Mouse (Mus musculus) small intestine, adult 2 months (tissue): ENCODE measurements at regions not wholly inside any gene's neighbourhood (a gene's known extent, or its start where the extent isn't known, plus 50 kb on each side); places are given as distances from the start of the nearest gene placed in this dataset.

Experiments
- CTCF ChIP-seq: fragments of 200-500 bp; IDR thresholded peaks from 2 replicates; pipeline ENCODE4 v1.5.1; 2012; ENCODE audit warnings: low read depth, mild to moderate bottlenecking, control low read depth, inconsistent platforms, low read length, moderate library complexity, mixed read lengths; ENCODE audit not compliant: insufficient replicate concordance, insufficient read length; ENCODE audit errors: extremely low read depth
- POLR2A ChIP-seq: fragments of 200-500 bp; IDR thresholded peaks from 2 replicates; pipeline ENCODE4 v1.6.1; 2012; ENCODE audit warnings: low read depth, mild to moderate bottlenecking, control low read depth, inconsistent platforms, low read length, moderate library complexity

GRCm38 (mm10) chr11:40558486-40558885 lies 136.5 kb downstream of the Mat2b start:
- TF ChIP-seq CTCF (no peak), POLR2A (no peak)
